Mouse (Mus musculus) E14TG2a.4 (cell line): ENCODE measurements around the gene Bok.

Experiments used
- H3K27me3 ChIP-seq: 2 replicates; pipeline ENCODE4 v1.6.1; 2014; ENCODE audit warnings: low read length, control low read depth; ENCODE audit not compliant: insufficient read depth
- H3K36me3 ChIP-seq: 2 replicates; pipeline ENCODE4 v1.6.1; 2014; ENCODE audit warnings: low read length, control low read depth; ENCODE audit not compliant: insufficient read depth
- H3K4me1 ChIP-seq: replicated peaks from 2 replicates; pipeline ENCODE4 v1.6.1; 2014; ENCODE audit warnings: low read depth, low read length, control low read depth
- H3K4me3 ChIP-seq: replicated peaks from 2 replicates; pipeline ENCODE4 v1.5.1; 2014; ENCODE audit warnings: mild to moderate bottlenecking, low read length
- H3K9me3 ChIP-seq: 2 replicates; pipeline ENCODE4 v1.6.1; 2014; ENCODE audit warnings: low read length, control low read depth
- CTCF ChIP-seq: conservative IDR thresholded peaks from 2 replicates; pipeline ENCODE4 v1.5.1; 2014; ENCODE audit warnings: low read length
- NANOG ChIP-seq: IDR thresholded peaks from 2 replicates; pipeline ENCODE4 v1.6.1; 2014; ENCODE audit warnings: borderline replicate concordance, low read length, mixed read lengths
- POU5F1 ChIP-seq: IDR thresholded peaks from 2 replicates; pipeline ENCODE4 v1.6.1; 2014; ENCODE audit warnings: low read length, borderline replicate concordance

Gene Bok

GRCm38 (mm10) chr1:93693943-93694342 lies 8.5 kb downstream of the Bok start:
- no peaks in the 10 kb centered on the region for H3K9me3 ChIP-seq
- peaks cover 40% of the 10 kb centered on the region for H3K36me3 ChIP-seq
- no peaks in the 10 kb centered on the region for H3K27me3 ChIP-seq
- H3K4me1 ChIP-seq, result peaks cover 20% of the 10 kb centered on the region
- TF ChIP-seq CTCF (no peak), POU5F1 (no peak), NANOG (no peak)
- H3K4me3 ChIP-seq, result peak overlapping the region; percentile 39; the same call in 1 of the 2 replicates

GRCm38 (mm10) chr1:93694966-93695365 lies 9.5 kb downstream of the Bok start:
- TF ChIP-seq CTCF (no peak), POU5F1 (no peak), NANOG (no peak)
- Histone ChIP-seq H3K27me3 (no peaks in the 10 kb centered on the region), H3K4me3 (no peak overlapping the region), H3K4me1 (peaks cover 17% of the 10 kb centered on the region), H3K9me3 (no peaks in the 10 kb centered on the region), H3K36me3 (peaks cover 35% of the 10 kb centered on the region)

- Histone ChIP-seq H3K4me1 (peaks cover 17% of the 10 kb centered on the region), H3K9me3 (no peaks in the 10 kb centered on the region), H3K27me3 (no peaks in the 10 kb centered on the region), H3K36me3 (peaks cover 16% of the 10 kb centered on the region), H3K4me3 (no peak overlapping the region)
- no peak for TF ChIP-seq POU5F1
- no peak for TF ChIP-seq NANOG
- TF ChIP-seq CTCF, result no peak
Measured at GRCm38 (mm10) chr1:93697317-93697716, 11.9 kb downstream of the Bok start.

GRCm38 (mm10) chr1:93699159-93699558 lies 13.7 kb downstream of the Bok start:
- Histone ChIP-seq H3K9me3 (no peaks in the 10 kb centered on the region), H3K4me3 (no peak overlapping the region), H3K36me3 (peaks cover 30% of the 10 kb centered on the region), H3K27me3 (no peaks in the 10 kb centered on the region), H3K4me1 (peaks cover 18% of the 10 kb centered on the region)
- TF ChIP-seq POU5F1 (no peak), CTCF (no peak), NANOG (no peak)

GRCm38 (mm10) chr1:93702106-93702505 lies 16.6 kb downstream of the Bok start:
- peaks cover 37% of the 10 kb centered on the region for H3K36me3 ChIP-seq
- H3K27me3 ChIP-seq, result no peaks in the 10 kb centered on the region
- H3K9me3 ChIP-seq, result no peaks in the 10 kb centered on the region
- no peak overlapping the region for H3K4me3 ChIP-seq
- H3K4me1 ChIP-seq, result peaks cover 27% of the 10 kb centered on the region
- TF ChIP-seq POU5F1 (no peak), NANOG (no peak), CTCF (no peak)

- Histone ChIP-seq H3K4me3 (no peak overlapping the region), H3K36me3 (peaks cover 38% of the 10 kb centered on the region), H3K4me1 (peaks cover 27% of the 10 kb centered on the region), H3K27me3 (no peaks in the 10 kb centered on the region), H3K9me3 (no peaks in the 10 kb centered on the region)
- TF ChIP-seq POU5F1 (no peak), NANOG (no peak), CTCF (no peak)
Measured at GRCm38 (mm10) chr1:93703472-93704048, 18.1 kb downstream of the Bok start.

GRCm38 (mm10) chr1:93704341-93704740 lies 18.9 kb downstream of the Bok start:
- TF ChIP-seq CTCF (no peak), NANOG (no peak), POU5F1 (no peak)
- H3K27me3 ChIP-seq, result no peaks in the 10 kb centered on the region
- H3K36me3 ChIP-seq, result peaks cover 34% of the 10 kb centered on the region
- no peak overlapping the region for H3K4me3 ChIP-seq
- no peaks in the 10 kb centered on the region for H3K9me3 ChIP-seq
- peaks cover 27% of the 10 kb centered on the region for H3K4me1 ChIP-seq

- TF ChIP-seq CTCF, result no peak
- no peak for TF ChIP-seq POU5F1
- no peak for TF ChIP-seq NANOG
- no peak overlapping the region for H3K4me3 ChIP-seq
- no peaks in the 10 kb centered on the region for H3K9me3 ChIP-seq
- H3K36me3 ChIP-seq, result peaks cover 34% of the 10 kb centered on the region
- H3K27me3 ChIP-seq, result no peaks in the 10 kb centered on the region
- peaks cover 27% of the 10 kb centered on the region for H3K4me1 ChIP-seq
Measured at GRCm38 (mm10) chr1:93705389-93705788, 19.9 kb downstream of the Bok start.

- Histone ChIP-seq H3K27me3 (no peaks in the 10 kb centered on the region), H3K4me1 (0 out of 2 replicates have a peak, but pooled peaks cover 2% of the 10 kb centered on the region), H3K9me3 (no peaks in the 10 kb centered on the region), H3K36me3 (peaks cover 81% of the 10 kb centered on the region), H3K4me3 (no peak overlapping the region)
- TF ChIP-seq POU5F1, result no peak
- TF ChIP-seq NANOG, result no peak
- TF ChIP-seq CTCF, result no peak
Measured at GRCm38 (mm10) chr1:93716166-93716565, 30.7 kb downstream of the Bok start.
